In the genomic region with DNA sequence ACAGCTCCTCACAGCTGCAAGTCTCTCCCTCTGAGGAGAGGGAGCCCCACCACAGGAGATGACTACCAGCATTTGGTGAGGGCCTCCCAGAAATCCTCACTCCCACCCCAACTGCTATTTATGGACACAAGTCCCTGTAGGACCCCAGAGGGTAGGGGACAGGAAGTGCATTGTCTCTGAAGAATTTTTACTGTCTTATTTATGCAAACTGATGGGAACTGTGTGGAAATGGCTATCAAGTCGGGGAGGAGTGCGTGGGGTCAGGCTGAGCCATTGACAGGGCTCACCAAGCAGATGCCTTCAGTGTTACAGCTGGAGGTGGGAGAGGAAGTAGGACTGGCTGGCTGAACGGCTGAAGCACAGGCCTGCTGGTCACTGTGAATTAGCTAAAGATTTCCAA, we compare ENCODE assay signal across 16 mouse cellular contexts. TPM values are rescaled to one million over a fixed set of nuclear protein-coding genes. Genes with fewer than 3 reads are reported as not detected.
A peak's percentile ranks its signal among the peaks of the same experiment; 100 is the strongest.
DNase-seq lines count a peak whose midpoint lies in the region; ATAC-seq lines count a peak whose summit lies in the region.
"Had no signal": no experiment of that assay in that cellular context is flagged by ENCODE, and none has a peak within 500 bp of the region (broad histone marks: within the 10 kb centered on the region; RNA-seq: fewer than 3 reads in every experiment).

No protein-coding gene starts in this region.

- H3K4me1 ChIP-seq in heart, embryonic 11.5 days (ENCODE audit: control insufficient read depth, insufficient read depth, low read length): peaks cover 16% of the 10 kb centered on the region
- H3K4me1 ChIP-seq in limb, embryonic 12.5 days (replicated peaks): no peaks in the 10 kb centered on the region
- H3K4me1 ChIP-seq in limb, embryonic 10.5 days: no peaks in the 10 kb centered on the region
- H3K4me1 ChIP-seq in brown adipose tissue, adult 24 weeks (ENCODE audit: control insufficient read depth, insufficient read depth, insufficient read length, low read length): peaks cover 13% of the 10 kb centered on the region
- H3K4me1 ChIP-seq in kidney, embryonic 16.5 days (ENCODE audit: insufficient read depth, low read length): peaks cover 15% of the 10 kb centered on the region
- H3K4me1 ChIP-seq: hindbrain, embryonic 13.5 days; neural tube, embryonic 15.5 days had no signal

- ATAC-seq in heart, embryonic 11.5 days (replicated peaks; ENCODE audit: insufficient number of reproducible peaks, low FRiP score, low TSS enrichment): no peak
- no peak for ATAC-seq in limb, embryonic 12.5 days (ENCODE audit: insufficient number of reproducible peaks, insufficient read depth, low FRiP score, low TSS enrichment, low read depth)
- ATAC-seq in kidney, embryonic 16.5 days (ENCODE audit: low FRiP score, low TSS enrichment): peak; percentile 69
- ATAC-seq in activated CD4-positive, CD25-positive, alpha-beta regulatory T cell, adult 4 months: no peak

- no peak overlapping the region for H3K4me3 ChIP-seq in heart, embryonic 11.5 days (ENCODE audit: low read depth, low read length)
- no peak overlapping the region for H3K4me3 ChIP-seq in limb, embryonic 12.5 days (replicated peaks)
- H3K4me3 ChIP-seq in limb, embryonic 10.5 days: no peak overlapping the region
- no peak overlapping the region for H3K4me3 ChIP-seq in brown adipose tissue, adult 24 weeks (ENCODE audit: insufficient read depth, low read depth, low read length)
- H3K4me3 ChIP-seq in kidney, embryonic 16.5 days (ENCODE audit: low read length): no peak overlapping the region
- H3K4me3 ChIP-seq: hindbrain, embryonic 13.5 days; layer of hippocampus, adult 2 months; liver, embryonic 13.5 days; neural tube, embryonic 15.5 days had no signal

- 41% methylated on average over 3 of the region's 3 CpGs for WGBS in heart, embryonic 11.5 days (ENCODE audit: insufficient replicate concordance)
- 54% methylated on average over 3 of the region's 3 CpGs for WGBS in limb, embryonic 12.5 days
- 49% methylated on average over 3 of the region's 3 CpGs for WGBS in limb, embryonic 10.5 days
- 23% methylated on average over 3 of the region's 3 CpGs for WGBS in kidney, embryonic 16.5 days

- no peak overlapping the region for H3K4me2 ChIP-seq in heart, embryonic 11.5 days
- H3K4me2 ChIP-seq in limb, embryonic 12.5 days: no peak overlapping the region
- H3K4me2 ChIP-seq in kidney, embryonic 16.5 days (replicated peaks; ENCODE audit: low read depth, low read length): no peak overlapping the region
- H3K4me2 ChIP-seq: hindbrain, embryonic 13.5 days; liver, embryonic 13.5 days; neural tube, embryonic 15.5 days had no signal

- no peaks in the 10 kb centered on the region for H3K9me3 ChIP-seq in heart, embryonic 11.5 days (replicated peaks; ENCODE audit: control insufficient read depth, low read length)
- H3K9me3 ChIP-seq in limb, embryonic 12.5 days: no peaks in the 10 kb centered on the region
- no peaks in the 10 kb centered on the region for H3K9me3 ChIP-seq in limb, embryonic 10.5 days (replicated peaks)
- H3K9me3 ChIP-seq in kidney, embryonic 16.5 days (ENCODE audit: low read length): no peaks in the 10 kb centered on the region
- H3K9me3 ChIP-seq: hindbrain, embryonic 13.5 days; liver, embryonic 13.5 days; neural tube, embryonic 15.5 days had no signal

- no peaks in the 10 kb centered on the region for H3K36me3 ChIP-seq in heart, embryonic 11.5 days (ENCODE audit: control insufficient read depth, insufficient read depth, low read length)
- H3K36me3 ChIP-seq in limb, embryonic 12.5 days: peaks cover 17% of the 10 kb centered on the region
- peaks cover 21% of the 10 kb centered on the region for H3K36me3 ChIP-seq in limb, embryonic 10.5 days
- peaks cover 19% of the 10 kb centered on the region for H3K36me3 ChIP-seq in kidney, embryonic 16.5 days (ENCODE audit: insufficient read depth, low read length)
- H3K36me3 ChIP-seq: liver, embryonic 13.5 days had no signal

- H3K9ac ChIP-seq in heart, embryonic 11.5 days (ENCODE audit: low read depth, low read length): 0 out of 2 replicates have a peak overlapping the region, but pooled peaks have one; percentile 28
- no peak overlapping the region for H3K9ac ChIP-seq in limb, embryonic 12.5 days (replicated peaks)
- no peak overlapping the region for H3K9ac ChIP-seq in kidney, embryonic 16.5 days (replicated peaks; ENCODE audit: low read length)
- H3K9ac ChIP-seq: hindbrain, embryonic 13.5 days; liver, embryonic 13.5 days; neural tube, embryonic 15.5 days had no signal

- no peak for DNase-seq in heart, adult 9 months (ENCODE audit: low spot score in 2 of 2)
- DNase-seq in limb, embryonic 10.5 days (ENCODE audit: low spot score): no peak
- no peak for DNase-seq in right cerebral cortex, adult 18-20 months
- DNase-seq: cerebellum, adult 2 months; gastrocnemius, postnatal 25 days; liver, embryonic 13.5 days; retina, postnatal 1 day; thymus, adult 18-20 months had no signal

- no peaks in the 10 kb centered on the region for H3K27me3 ChIP-seq in heart, embryonic 11.5 days (ENCODE audit: control insufficient read depth, insufficient read depth, low read length)
- H3K27me3 ChIP-seq in limb, embryonic 12.5 days: no peaks in the 10 kb centered on the region
- no peaks in the 10 kb centered on the region for H3K27me3 ChIP-seq in limb, embryonic 10.5 days (ENCODE audit: low read depth, poor library complexity, severe bottlenecking)
- no peaks in the 10 kb centered on the region for H3K27me3 ChIP-seq in kidney, embryonic 16.5 days (ENCODE audit: insufficient read depth, low read length)
- H3K27me3 ChIP-seq: hindbrain, embryonic 13.5 days; liver, embryonic 13.5 days; neural tube, embryonic 15.5 days had no signal

- peak overlapping the region; percentile 65; the same call in 1 of the 2 replicates for H3K27ac ChIP-seq in heart, embryonic 11.5 days (ENCODE audit: low read depth, low read length)
- H3K27ac ChIP-seq in limb, embryonic 12.5 days: 0 out of 2 replicates have a peak overlapping the region, but pooled peaks have one; percentile 29
- H3K27ac ChIP-seq in limb, embryonic 10.5 days: no peak overlapping the region
- peak overlapping the region; percentile 58 for H3K27ac ChIP-seq in brown adipose tissue, adult 24 weeks (replicated peaks; ENCODE audit: low read depth, low read length)
- H3K27ac ChIP-seq in kidney, embryonic 16.5 days (ENCODE audit: low read length): peak overlapping the region; percentile 80
- H3K27ac ChIP-seq: hindbrain, embryonic 13.5 days; layer of hippocampus, adult 2 months; liver, embryonic 13.5 days; neural tube, embryonic 15.5 days had no signal

RNA-seq across cellular contexts. Expression of gene Bok, which starts 11.9 kb away (rescaled TPM):
- 29.2 and 33.2 TPM in 2 replicates for polyA plus RNA-seq in heart, embryonic 11.5 days (2014; fragmentation: Nextera tagmentation; extraction: Ambion mirVana)
- 32.2 and 38.7 TPM in 2 replicates for polyA plus RNA-seq in limb, embryonic 12.5 days (2016; fragmentation: Nextera tagmentation; extraction: Ambion mirVana)
- polyA plus RNA-seq in limb, embryonic 10.5 days (2016; fragmentation: Nextera tagmentation; extraction: Ambion mirVana): 34.9 and 37.4 TPM in 2 replicates
- 1.2 and 2.1 TPM in 2 replicates for polyA plus RNA-seq in brown adipose tissue, adult 24 weeks (2012; ENCODE audit: insufficient read depth, insufficient read length, missing spikeins)
- polyA plus RNA-seq in kidney, embryonic 16.5 days (2015; fragmentation: Nextera tagmentation; extraction: Ambion mirVana): 98.3 and 108 TPM in 2 replicates
- not detected for polyA plus RNA-seq in activated CD4-positive, CD25-positive, alpha-beta regulatory T cell, adult 4 months (2017; shearing (Covaris generic))

RNA-seq across cellular contexts. Expression of gene Stk25, which starts 38.9 kb away (rescaled TPM):
- 144 and 152 TPM in 2 replicates for polyA plus RNA-seq in heart, embryonic 11.5 days (2014; fragmentation: Nextera tagmentation; extraction: Ambion mirVana)
- polyA plus RNA-seq in limb, embryonic 12.5 days (2016; fragmentation: Nextera tagmentation; extraction: Ambion mirVana): 194 and 202 TPM in 2 replicates
- 153 and 185 TPM in 2 replicates for polyA plus RNA-seq in limb, embryonic 10.5 days (2016; fragmentation: Nextera tagmentation; extraction: Ambion mirVana)
- polyA plus RNA-seq in brown adipose tissue, adult 24 weeks (2012; ENCODE audit: insufficient read depth, insufficient read length, missing spikeins): 27.4 and 29.6 TPM in 2 replicates
- 205 and 210 TPM in 2 replicates for polyA plus RNA-seq in kidney, embryonic 16.5 days (2015; fragmentation: Nextera tagmentation; extraction: Ambion mirVana)
- polyA plus RNA-seq in activated CD4-positive, CD25-positive, alpha-beta regulatory T cell, adult 4 months (2017; shearing (Covaris generic)): 10 to 100 TPM; 28.6 to 32.3 TPM

RNA-seq across cellular contexts. Expression of gene Atg4b, which starts 54.0 kb away (rescaled TPM):
- polyA plus RNA-seq in heart, embryonic 11.5 days (2014; fragmentation: Nextera tagmentation; extraction: Ambion mirVana): 70.6 and 70.9 TPM in 2 replicates
- polyA plus RNA-seq in limb, embryonic 12.5 days (2016; fragmentation: Nextera tagmentation; extraction: Ambion mirVana): 89.2 and 103 TPM in 2 replicates
- polyA plus RNA-seq in limb, embryonic 10.5 days (2016; fragmentation: Nextera tagmentation; extraction: Ambion mirVana): 91.8 and 95.8 TPM in 2 replicates
- 34.8 and 43.4 TPM in 2 replicates for polyA plus RNA-seq in brown adipose tissue, adult 24 weeks (2012; ENCODE audit: insufficient read depth, insufficient read length, missing spikeins)
- 85.3 and 95.0 TPM in 2 replicates for polyA plus RNA-seq in kidney, embryonic 16.5 days (2015; fragmentation: Nextera tagmentation; extraction: Ambion mirVana)
- 10 to 100 TPM; 54.1 to 77.9 TPM for polyA plus RNA-seq in activated CD4-positive, CD25-positive, alpha-beta regulatory T cell, adult 4 months (2017; shearing (Covaris generic))

RNA-seq across cellular contexts. Expression of gene Thap4, which starts 57.3 kb away (rescaled TPM):
- 49.5 and 53.3 TPM in 2 replicates for polyA plus RNA-seq in heart, embryonic 11.5 days (2014; fragmentation: Nextera tagmentation; extraction: Ambion mirVana)
- polyA plus RNA-seq in limb, embryonic 12.5 days (2016; fragmentation: Nextera tagmentation; extraction: Ambion mirVana): 52.8 and 53.1 TPM in 2 replicates
- 54.8 and 56.3 TPM in 2 replicates for polyA plus RNA-seq in limb, embryonic 10.5 days (2016; fragmentation: Nextera tagmentation; extraction: Ambion mirVana)
- 23.4 and 24.1 TPM in 2 replicates for polyA plus RNA-seq in brown adipose tissue, adult 24 weeks (2012; ENCODE audit: insufficient read depth, insufficient read length, missing spikeins)
- 74.5 and 75.3 TPM in 2 replicates for polyA plus RNA-seq in kidney, embryonic 16.5 days (2015; fragmentation: Nextera tagmentation; extraction: Ambion mirVana)
- polyA plus RNA-seq in activated CD4-positive, CD25-positive, alpha-beta regulatory T cell, adult 4 months (2017; shearing (Covaris generic)): 10 to 100 TPM; 15.3 to 16.5 TPM
